In genomic region chr4:59850181-59850580, GRCm38 (mm10) we compare ENCODE assay signal across 8 mouse cellular contexts. TPM values are rescaled to one million over a fixed set of nuclear protein-coding genes. Genes with fewer than 3 reads are reported as not detected.
A peak's percentile ranks its signal among the peaks of the same experiment; 100 is the strongest.
DNase-seq lines count a peak whose midpoint lies in the region; ATAC-seq and TF ChIP-seq lines count a peak whose summit lies in the region.

No protein-coding gene starts in this region.

- H3K27me3 ChIP-seq in CH12.LX (replicated peaks) = no peaks in the 10 kb centered on the region
- H3K27me3 ChIP-seq in embryonic facial prominence, embryonic 10.5 days (replicated peaks; ENCODE audit: low read depth, poor library complexity, severe bottlenecking) = no peaks in the 10 kb centered on the region
- no peaks in the 10 kb centered on the region for H3K27me3 ChIP-seq in heart, embryonic 13.5 days (replicated peaks)
- H3K27me3 ChIP-seq in lung, postnatal 0 days (replicated peaks; ENCODE audit: insufficient read depth, low read length) = no peaks in the 10 kb centered on the region

- peak; percentile 92 for TF ChIP-seq RAD21 in CH12.LX (IDR thresholded peaks at IDR 0.05; ENCODE audit: low read depth, low read length)

- no peak overlapping the region for H3K9ac ChIP-seq in CH12.LX (ENCODE audit: insufficient read depth, low read depth)
- H3K9ac ChIP-seq in heart, embryonic 13.5 days = 0 out of 2 replicates have a peak overlapping the region, but pooled peaks have one; percentile 25
- H3K9ac ChIP-seq in lung, postnatal 0 days (replicated peaks; ENCODE audit: low read depth) = no peak overlapping the region

- peaks cover 6% of the 10 kb centered on the region for H3K9me3 ChIP-seq in CH12.LX (replicated peaks; ENCODE audit: low read length)
- no peaks in the 10 kb centered on the region for H3K9me3 ChIP-seq in embryonic facial prominence, embryonic 10.5 days
- H3K9me3 ChIP-seq in heart, embryonic 13.5 days = 0 out of 2 replicates have a peak, but pooled peaks cover 4% of the 10 kb centered on the region
- no peaks in the 10 kb centered on the region for H3K9me3 ChIP-seq in lung, postnatal 0 days (ENCODE audit: low read length)

- TF ChIP-seq POLR2A in CH12.LX (IDR thresholded peaks at IDR 0.05; ENCODE audit: low read depth, low read length) = no peak

- in situ Hi-C loops in CH12.LX (cut with MboI; ENCODE audit: low pct_ligation_motif_present, low pct_unique_long_range_greater_than_20kb, low sequenced_read_pairs) = loop anchor here (25.0 kb wide), 1 partner anchor 488 kb away; no protein-coding TSS in a partner anchor

- DNase-seq in CH12.LX (ENCODE audit: extremely low read depth) = peak; percentile 84
- DNase-seq in adrenal gland, postnatal 25 days = peak; percentile 83
- peak; percentile 76 for DNase-seq in embryonic facial prominence, embryonic 10.5 days (ENCODE audit: low spot score)
- peak; percentile 55 for DNase-seq in large intestine, adult 2 months (ENCODE audit: low read depth, low spot score)
- DNase-seq in lung, postnatal 0 days (ENCODE audit: low spot score) = peak; percentile 76
- DNase-seq in ovary, postnatal 14 days (ENCODE audit: low spot score) = peak; percentile 60
- DNase-seq in thymus, postnatal 14 days = peak; percentile 89

- peaks cover 0 to 55% of the 10 kb centered on the region in 2 experiments for H3K36me3 ChIP-seq in CH12.LX (replicated peaks in 1 of 2; ENCODE audit: control insufficient read depth in 1 of 2, insufficient read depth in 1 of 2, low read length in 1 of 2)
- peaks cover 9% of the 10 kb centered on the region for H3K36me3 ChIP-seq in embryonic facial prominence, embryonic 10.5 days (replicated peaks)
- peaks cover 11% of the 10 kb centered on the region for H3K36me3 ChIP-seq in heart, embryonic 13.5 days
- H3K36me3 ChIP-seq in lung, postnatal 0 days (ENCODE audit: insufficient read depth, low read length) = no peaks in the 10 kb centered on the region

- H3K79me2 ChIP-seq in CH12.LX (replicated peaks; ENCODE audit: control insufficient read depth, extremely low read depth, insufficient read depth, poor library complexity, severe bottlenecking) = no peaks in the 10 kb centered on the region; the same call in 1 of the 2 replicates

- H3K4me2 ChIP-seq in CH12.LX (ENCODE audit: insufficient read depth, low read depth, poor library complexity, severe bottlenecking) = no peak overlapping the region
- no peak overlapping the region for H3K4me2 ChIP-seq in heart, embryonic 13.5 days
- H3K4me2 ChIP-seq in lung, postnatal 0 days (replicated peaks; ENCODE audit: low read depth, low read length) = no peak overlapping the region

- TF ChIP-seq EP300 in CH12.LX (IDR thresholded peaks at IDR 0.05; ENCODE audit: low read length) = no peak
- TF ChIP-seq EP300 in lung, postnatal 0 days (IDR thresholded peaks at IDR 0.05) = no peak

- 78% methylated on average over 2 of the region's 2 CpGs for WGBS in embryonic facial prominence, embryonic 10.5 days
- 52% methylated on average over 2 of the region's 2 CpGs for WGBS in heart, embryonic 13.5 days
- WGBS in large intestine, adult 2 months = 43% methylated on average over 2 of the region's 2 CpGs
- 53% methylated on average over 2 of the region's 2 CpGs for WGBS in lung, postnatal 0 days

- TF ChIP-seq CTCF in CH12.LX (conservative IDR thresholded peaks at IDR 0.05 in 1 of 2, IDR thresholded peaks at IDR 0.05 in 1 of 2; ENCODE audit: low read depth in 2 of 2, low read length in 2 of 2) = peak; percentile 77 to 96
- TF ChIP-seq CTCF in lung, postnatal 0 days (IDR thresholded peaks at IDR 0.05) = peak; percentile 92

- no peak overlapping the region for H3K4me3 ChIP-seq in CH12.LX (replicated peaks in 1 of 3; ENCODE audit: low read depth in 2 of 3, low read length in 2 of 3, poor library complexity in 1 of 3)
- H3K4me3 ChIP-seq in embryonic facial prominence, embryonic 10.5 days = no peak overlapping the region
- H3K4me3 ChIP-seq in heart, embryonic 13.5 days = no peak overlapping the region
- H3K4me3 ChIP-seq in lung, postnatal 0 days (ENCODE audit: low read depth, low read length) = no peak overlapping the region

- no peak for ATAC-seq in heart, embryonic 13.5 days (ENCODE audit: extremely low read depth, insufficient number of reproducible peaks, low FRiP score, low TSS enrichment)
- peak; percentile 53 for ATAC-seq in lung, postnatal 0 days

- dilution Hi-C loops in CH12.LX (cut with MboI; ENCODE audit: extremely low pct_ligation_motif_present, extremely low pct_unique_long_range_greater_than_20kb, low sequenced_read_pairs) = no loop called here

- H3K4me1 ChIP-seq in CH12.LX (ENCODE audit: control insufficient read depth in 1 of 2, insufficient read depth in 2 of 2) = peaks cover 5 to 23% of the 10 kb centered on the region in 2 experiments
- H3K4me1 ChIP-seq in embryonic facial prominence, embryonic 10.5 days = no peaks in the 10 kb centered on the region
- H3K4me1 ChIP-seq in heart, embryonic 13.5 days = peaks cover 11% of the 10 kb centered on the region
- H3K4me1 ChIP-seq in lung, postnatal 0 days (ENCODE audit: insufficient read depth, low read depth, low read length) = peaks cover 5% of the 10 kb centered on the region; the same call in 1 of the 2 replicates

- H3K27ac ChIP-seq in CH12.LX (ENCODE audit: insufficient read depth, low read depth) = no peak overlapping the region
- H3K27ac ChIP-seq in embryonic facial prominence, embryonic 10.5 days (replicated peaks) = peak overlapping the region; percentile 32; the same call in 1 of the 2 replicates
- peak overlapping the region; percentile 49; the same call in 1 of the 2 replicates for H3K27ac ChIP-seq in heart, embryonic 13.5 days (replicated peaks)
- H3K27ac ChIP-seq in lung, postnatal 0 days (ENCODE audit: low read length) = peak overlapping the region; percentile 32; the same call in 1 of the 2 replicates

TF ChIP-seq in CH12.LX, 34 proteins besides CTCF, POLR2A, EP300 and RAD21:
- TF ChIP-seq IRF4 (IDR thresholded peaks at IDR 0.05; ENCODE audit: low read depth, low read length) (0 out of 2 replicates have a peak, but pooled peaks have one; percentile 29), E2F4 (IDR thresholded peaks at IDR 0.05; ENCODE audit: insufficient replicate concordance, low read depth, low read length) (no peak), USF1 (IDR thresholded peaks at IDR 0.05; ENCODE audit: low read depth, low read length) (no peak), SMC3 (IDR thresholded peaks at IDR 0.05; ENCODE audit: low read depth, low read length) (peak; percentile 97), ETS1 (conservative IDR thresholded peaks at IDR 0.05; ENCODE audit: low read depth, low read length) (no peak), NELFE (IDR thresholded peaks at IDR 0.05; ENCODE audit: low read depth, low read length) (peak; percentile 40; the same call in 1 of the 2 replicates), ZC3H11A (IDR thresholded peaks at IDR 0.05; ENCODE audit: low read depth, low read length) (peak; percentile 84), JUN (IDR thresholded peaks at IDR 0.05; ENCODE audit: insufficient read depth, low read depth, low read length) (no peak)
TF ChIP-seq in CH12.LX: peak in this region for 4.

RNA-seq across cellular contexts. Expression of gene Snx30, which starts 44.5 kb away (rescaled TPM):
- total RNA-seq in CH12.LX (2012; rRNA removed) (8.1 and 8.4 TPM in 2 replicates), CH12.LX (2014; rRNA removed) (7.9 and 9.7 TPM in 2 replicates)
- polyA plus RNA-seq in CH12.LX (2012; ENCODE audit: insufficient read length, low read depth) = 15.9 and 16.9 TPM in 2 replicates
- total RNA-seq in adrenal gland, postnatal 25 days (2021) = 4.2 and 6.7 TPM in 2 replicates
- 6.4 and 7.9 TPM in 2 replicates for polyA plus RNA-seq in embryonic facial prominence, embryonic 10.5 days (2016; fragmentation: Nextera tagmentation; extraction: Ambion mirVana)
- polyA plus RNA-seq in heart, embryonic 13.5 days (2015; fragmentation: Nextera tagmentation; extraction: Ambion mirVana) = 4.1 and 4.4 TPM in 2 replicates
- polyA plus RNA-seq in large intestine, adult 2 months (2012; rRNA removed) = 1.3 TPM in 2 replicates
- polyA plus RNA-seq in lung, postnatal 0 days (2015; fragmentation: Nextera tagmentation; extraction: Ambion mirVana) = 12.0 and 13.2 TPM in 2 replicates

RNA-seq across cellular contexts. Expression of gene Inip, which starts 48.8 kb away (rescaled TPM):
- total RNA-seq in CH12.LX (2012; rRNA removed) (24.3 and 28.9 TPM in 2 replicates), CH12.LX (2014; rRNA removed) (67.1 and 73.2 TPM in 2 replicates)
- 32.5 and 38.5 TPM in 2 replicates for polyA plus RNA-seq in CH12.LX (2012; ENCODE audit: insufficient read length, low read depth)
- 19.0 and 19.9 TPM in 2 replicates for total RNA-seq in adrenal gland, postnatal 25 days (2021)
- polyA plus RNA-seq in embryonic facial prominence, embryonic 10.5 days (2016; fragmentation: Nextera tagmentation; extraction: Ambion mirVana) = 91.2 and 92.7 TPM in 2 replicates
- polyA plus RNA-seq in heart, embryonic 13.5 days (2015; fragmentation: Nextera tagmentation; extraction: Ambion mirVana) = 39.0 and 41.7 TPM in 2 replicates
- polyA plus RNA-seq in large intestine, adult 2 months (2012; rRNA removed) = 7.7 and 8.3 TPM in 2 replicates
- polyA plus RNA-seq in lung, postnatal 0 days (2015; fragmentation: Nextera tagmentation; extraction: Ambion mirVana) = 25.9 and 26.8 TPM in 2 replicates
